Mouse (Mus musculus) intestine, embryonic 16.5 days (tissue): ENCODE results near the gene Cachd1. TPM values are rescaled to one million over a fixed set of nuclear protein-coding genes. Genes with fewer than 3 reads are reported as not detected.

Experiments
- ATAC-seq: fragments of 200-750 bp; cut with Nextera tagmentation; 2 replicates; pipeline ENCODE4 v1.8.0; 2017; ENCODE audit warnings: moderate TSS enrichment, moderate library complexity
- H3K27ac ChIP-seq: fragments of 300-500 bp; sonication (generic); 2 replicates; pipeline ENCODE4 v1.5.1; 2014; ENCODE audit warnings: mild to moderate bottlenecking, low read length
- H3K27me3 ChIP-seq: fragments of 300-500 bp; sonication (generic); replicated peaks from 2 replicates; pipeline ENCODE4 v1.6.1; 2014; ENCODE audit warnings: low read length, control low read depth, mixed read lengths; ENCODE audit not compliant: control insufficient read depth, insufficient read depth
- H3K36me3 ChIP-seq: fragments of 300-500 bp; sonication (generic); 2 replicates; pipeline ENCODE4 v1.6.1; 2014; ENCODE audit warnings: low read length, control low read depth; ENCODE audit not compliant: control insufficient read depth, insufficient read depth
- H3K4me1 ChIP-seq: fragments of 300-500 bp; sonication (generic); 2 replicates; pipeline ENCODE4 v1.6.1; 2014; ENCODE audit warnings: low read length, control low read depth, mixed read lengths; ENCODE audit not compliant: control insufficient read depth, insufficient read depth
- H3K4me2 ChIP-seq: fragments of 300-500 bp; sonication (generic); 2 replicates; pipeline ENCODE4 v1.6.1; 2014; ENCODE audit warnings: low read depth, low read length, control low read depth
- H3K4me3 ChIP-seq: fragments of 300-500 bp; sonication (generic); 2 replicates; pipeline ENCODE4 v1.5.1; 2014; ENCODE audit warnings: mild to moderate bottlenecking, low read length
- H3K9ac ChIP-seq: fragments of 300-500 bp; sonication (generic); 2 replicates; pipeline ENCODE4 v1.6.1; 2014; ENCODE audit warnings: low read depth, low read length
- H3K9me3 ChIP-seq: fragments of 300-500 bp; sonication (generic); 2 replicates; pipeline ENCODE4 v1.6.1; 2016; ENCODE audit warnings: low read length, control low read depth; ENCODE audit not compliant: control insufficient read depth
- WGBS: fragments of 180-500 bp; shearing (Covaris S2); extraction: QIAGEN DNeasy Blood & Tissue Kit; methylation state at CpG from one replicate; pipeline ENCODE4 v1.1.7; 2014; 5-methylcytosine and 5-hydroxymethylcytosine counted together
- polyA plus RNA-seq: library from polyadenylated mRNA; unstranded; fragments of >200 nt; fragmentation: Nextera tagmentation; extraction: Ambion mirVana; gene quantifications from 2 replicates; pipeline ENCODE4 v1.2.1, GENCODE M21; 2015

Gene Cachd1
- polyA plus RNA-seq, 1 experiment from 2014 or later, result 7.8 TPM

- Histone ChIP-seq H3K9ac (no peak overlapping the region), H3K4me3 (no peak overlapping the region), H3K27ac (no peak overlapping the region), H3K36me3 (no peaks in the 10 kb centered on the region), H3K9me3 (no peaks in the 10 kb centered on the region; the same call in 1 of the 2 replicates), H3K27me3 (no peaks in the 10 kb centered on the region), H3K4me2 (no peak overlapping the region), H3K4me1 (no peaks in the 10 kb centered on the region)
- 86% methylated on average over 9 of the region's 9 CpGs for WGBS
- no peak for ATAC-seq
Observed at GRCm38 (mm10) chr4:101027852-101028411, 251.5 kb downstream of the Cachd1 start.

GRCm38 (mm10) chr4:101033047-101033446 lies 256.6 kb downstream of the Cachd1 start:
- no peak for ATAC-seq
- no peak overlapping the region for H3K4me3 ChIP-seq
- no peak overlapping the region for H3K9ac ChIP-seq

GRCm38 (mm10) chr4:101035131-101035530 lies 258.7 kb downstream of the Cachd1 start:
- Histone ChIP-seq H3K4me2 (no peak overlapping the region), H3K27me3 (no peaks in the 10 kb centered on the region), H3K9me3 (no peaks in the 10 kb centered on the region), H3K36me3 (no peaks in the 10 kb centered on the region), H3K27ac (no peak overlapping the region), H3K4me3 (no peak overlapping the region), H3K9ac (no peak overlapping the region), H3K4me1 (no peaks in the 10 kb centered on the region)
- no peak for ATAC-seq
- 69% methylated on average over 5 of the region's 5 CpGs for WGBS

More at GRCm38 (mm10) chr4:101033047-101033446, 256.6 kb downstream of the Cachd1 start:
- Histone ChIP-seq H3K36me3 (no peaks in the 10 kb centered on the region), H3K4me2 (no peak overlapping the region), H3K27me3 (no peaks in the 10 kb centered on the region), H3K27ac (no peak overlapping the region), H3K9me3 (no peaks in the 10 kb centered on the region), H3K4me1 (no peaks in the 10 kb centered on the region)
- WGBS, result 74% methylated on average over 3 of the region's 3 CpGs

GRCm38 (mm10) chr4:101037156-101037555 lies 260.7 kb downstream of the Cachd1 start:
- H3K36me3 ChIP-seq, result no peaks in the 10 kb centered on the region
- no peaks in the 10 kb centered on the region for H3K9me3 ChIP-seq
- H3K4me2 ChIP-seq, result no peak overlapping the region
- H3K4me3 ChIP-seq, result no peak overlapping the region
- H3K4me1 ChIP-seq, result no peaks in the 10 kb centered on the region
- no peak overlapping the region for H3K9ac ChIP-seq
- WGBS, result 70% methylated on average over 7 of the region's 7 CpGs
- no peak overlapping the region for H3K27ac ChIP-seq
- no peak for ATAC-seq
- no peaks in the 10 kb centered on the region for H3K27me3 ChIP-seq

GRCm38 (mm10) chr4:101043691-101044090 lies 267.2 kb downstream of the Cachd1 start:
- Histone ChIP-seq H3K4me2 (no peak overlapping the region), H3K36me3 (no peaks in the 10 kb centered on the region), H3K27me3 (no peaks in the 10 kb centered on the region), H3K27ac (no peak overlapping the region), H3K9me3 (no peaks in the 10 kb centered on the region), H3K9ac (no peak overlapping the region), H3K4me3 (no peak overlapping the region), H3K4me1 (no peaks in the 10 kb centered on the region)
- no peak for ATAC-seq
- whole genome bisulfite sequencing, result 69% methylated on average over 2 of the region's 2 CpGs

- H3K4me1 ChIP-seq, result no peaks in the 10 kb centered on the region
- H3K9me3 ChIP-seq, result no peaks in the 10 kb centered on the region
- no peak overlapping the region for H3K4me2 ChIP-seq
- H3K36me3 ChIP-seq, result no peaks in the 10 kb centered on the region
- no peak overlapping the region for H3K27ac ChIP-seq
- no peak overlapping the region for H3K4me3 ChIP-seq
- no peak for ATAC-seq
- no peak overlapping the region for H3K9ac ChIP-seq
- H3K27me3 ChIP-seq, result no peaks in the 10 kb centered on the region
Observed at GRCm38 (mm10) chr4:101044149-101044548, 267.7 kb downstream of the Cachd1 start.

GRCm38 (mm10) chr4:101046576-101046975 lies 270.1 kb downstream of the Cachd1 start:
- Histone ChIP-seq H3K27ac (no peak overlapping the region), H3K9ac (no peak overlapping the region), H3K4me2 (no peak overlapping the region), H3K36me3 (no peaks in the 10 kb centered on the region), H3K4me1 (no peaks in the 10 kb centered on the region), H3K9me3 (no peaks in the 10 kb centered on the region), H3K27me3 (no peaks in the 10 kb centered on the region), H3K4me3 (no peak overlapping the region)
- 53% methylated on average over 4 of the region's 4 CpGs for WGBS
- no peak for ATAC-seq

GRCm38 (mm10) chr4:101062146-101062545 lies 285.7 kb downstream of the Cachd1 start:
- no peak overlapping the region for H3K27ac ChIP-seq
- H3K4me3 ChIP-seq, result no peak overlapping the region
- ATAC-seq, result no peak
- WGBS, result 70% methylated on average over 2 of the region's 2 CpGs
- no peaks in the 10 kb centered on the region for H3K9me3 ChIP-seq
- H3K27me3 ChIP-seq, result no peaks in the 10 kb centered on the region
- H3K4me2 ChIP-seq, result no peak overlapping the region
- no peaks in the 10 kb centered on the region for H3K4me1 ChIP-seq
- H3K36me3 ChIP-seq, result no peaks in the 10 kb centered on the region
- H3K9ac ChIP-seq, result no peak overlapping the region

- WGBS, result 42% methylated on average over 5 of the region's 5 CpGs
Observed at GRCm38 (mm10) chr4:101066401-101066800, 289.9 kb downstream of the Cachd1 start.

GRCm38 (mm10) chr4:101068786-101069153 lies 292.3 kb downstream of the Cachd1 start, which contains the start of gene Raver2:
Gene Raver2 (plus strand): TSS chr4:101068983.
- no peaks in the 10 kb centered on the region for H3K9me3 ChIP-seq
- no peaks in the 10 kb centered on the region for H3K27me3 ChIP-seq
- peak within 1 kb of the TSS; percentile 86 for H3K4me2 ChIP-seq
- H3K27ac ChIP-seq, result peak within 1 kb of the TSS; percentile 15; the same call in 1 of the 2 replicates
- H3K4me3 ChIP-seq, result peak within 1 kb of the TSS; percentile 69
- no peaks in the 10 kb centered on the region for H3K4me1 ChIP-seq
- peak within 1 kb of the TSS; percentile 80 for H3K9ac ChIP-seq
- ATAC-seq, result peak; percentile 84
- H3K36me3 ChIP-seq, result no peaks in the 10 kb centered on the region
- WGBS, result 2% methylated on average over 43 of the region's 54 CpGs

More at GRCm38 (mm10) chr4:101066401-101066800, 289.9 kb downstream of the Cachd1 start:
- no peak for ATAC-seq
- Histone ChIP-seq H3K4me3 (no peak overlapping the region), H3K9ac (no peak overlapping the region), H3K9me3 (no peaks in the 10 kb centered on the region), H3K27ac (no peak overlapping the region), H3K4me1 (no peaks in the 10 kb centered on the region), H3K4me2 (no peak overlapping the region), H3K36me3 (no peaks in the 10 kb centered on the region), H3K27me3 (no peaks in the 10 kb centered on the region)
